Mouse (Mus musculus) adrenal gland, postnatal 14 days (tissue): ENCODE results near the gene Pole4. TPM values are rescaled to one million over a fixed set of nuclear protein-coding genes. Genes with fewer than 3 reads are reported as not detected.

Experiments
- DNase-seq: peaks from one replicate; pipeline ENCODE4 v3.0.0; 2021; ENCODE audit warnings: mixed read lengths
- total RNA-seq: library from RNA; stranded (reverse); gene quantifications from 2 replicates; pipeline ENCODE4 v1.2.3, GENCODE M21; 2021

Pole4 gene
- total RNA-seq, 1 experiment from 2014 or later: 39.5 TPM

GRCm38 (mm10) chr6:82611049-82611448, 94.1 kb downstream of the Pole4 start:
- DNase-seq: no peak

GRCm38 (mm10) chr6:82609339-82609926, 95.7 kb downstream of the Pole4 start:
- no peak for DNase-seq

GRCm38 (mm10) chr6:82608756-82609155, 96.4 kb downstream of the Pole4 start:
- no peak for DNase-seq

- no peak for DNase-seq
Measured at GRCm38 (mm10) chr6:82604791-82605190, 100.4 kb downstream of the Pole4 start.

- DNase-seq: peak; percentile 54
Measured at GRCm38 (mm10) chr6:82603665-82604064, 101.5 kb downstream of the Pole4 start.

- DNase-seq: no peak
Measured at GRCm38 (mm10) chr6:82603228-82603627, 101.9 kb downstream of the Pole4 start.

GRCm38 (mm10) chr6:82595461-82596090, 109.6 kb downstream of the Pole4 start:
- no peak for DNase-seq

GRCm38 (mm10) chr6:82589387-82589786, 115.8 kb downstream of the Pole4 start:
- DNase-seq: peak; percentile 9

- no peak for DNase-seq
Measured at GRCm38 (mm10) chr6:82585396-82585795, 119.8 kb downstream of the Pole4 start.

GRCm38 (mm10) chr6:82575445-82575844, 129.7 kb downstream of the Pole4 start:
- no peak for DNase-seq

Other genes starting within 250 kb of the Pole4 start
- 123 and 126 TPM in 2 replicates for gene Hk2, start 69.1 kb upstream of the Pole4 start, total RNA-seq
- 0.48 and 1.8 TPM in 2 replicates for gene Sema4f, start 234.4 kb upstream of the Pole4 start, total RNA-seq
- not detected in 2 replicates for gene M1ap, start 241.5 kb upstream of the Pole4 start, total RNA-seq